Mouse (Mus musculus) lung, postnatal 36 days (tissue): ENCODE data around the gene Lrrc4.

ENCODE experiments used
- DNase-seq: peaks from one replicate; pipeline ENCODE4 v3.0.0; 2022; ENCODE audit warnings: mixed read lengths

Gene Lrrc4

GRCm38 (mm10) chr6:28762132-28762775, 69.3 kb downstream of the Lrrc4 start:
- DNase-seq: no peak

GRCm38 (mm10) chr6:28761728-28762127, 69.8 kb downstream of the Lrrc4 start:
- DNase-seq: no peak

- DNase-seq: peak; percentile 11
Measured at GRCm38 (mm10) chr6:28758293-28758692, 73.3 kb downstream of the Lrrc4 start.

GRCm38 (mm10) chr6:28756306-28757018, 75.1 kb downstream of the Lrrc4 start:
- DNase-seq: peak; percentile 22

GRCm38 (mm10) chr6:28754127-28754898, 77.2 kb downstream of the Lrrc4 start:
- no peak for DNase-seq

GRCm38 (mm10) chr6:28753681-28754080, 77.9 kb downstream of the Lrrc4 start:
- no peak for DNase-seq

DNA sequence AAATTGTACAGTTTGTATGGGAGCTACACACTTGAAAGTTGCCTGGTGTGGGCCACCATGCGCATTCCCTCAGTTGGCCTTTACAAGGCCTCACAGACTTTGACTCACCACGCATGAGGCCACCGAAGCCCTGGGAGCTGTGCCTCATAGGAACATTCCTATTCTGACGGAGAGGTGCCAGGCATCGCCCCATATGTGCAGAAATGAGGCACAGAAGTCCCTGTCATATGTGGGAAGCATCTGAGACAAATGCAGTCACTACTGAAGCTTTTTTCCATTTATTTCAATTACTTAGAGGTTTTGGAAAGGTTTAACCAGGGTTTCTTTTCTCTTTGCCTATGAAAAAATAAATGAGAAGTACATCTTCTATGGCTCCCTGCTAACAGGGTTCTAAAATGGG, 78.3 kb downstream of the Lrrc4 start:
- no peak for DNase-seq

DNA sequence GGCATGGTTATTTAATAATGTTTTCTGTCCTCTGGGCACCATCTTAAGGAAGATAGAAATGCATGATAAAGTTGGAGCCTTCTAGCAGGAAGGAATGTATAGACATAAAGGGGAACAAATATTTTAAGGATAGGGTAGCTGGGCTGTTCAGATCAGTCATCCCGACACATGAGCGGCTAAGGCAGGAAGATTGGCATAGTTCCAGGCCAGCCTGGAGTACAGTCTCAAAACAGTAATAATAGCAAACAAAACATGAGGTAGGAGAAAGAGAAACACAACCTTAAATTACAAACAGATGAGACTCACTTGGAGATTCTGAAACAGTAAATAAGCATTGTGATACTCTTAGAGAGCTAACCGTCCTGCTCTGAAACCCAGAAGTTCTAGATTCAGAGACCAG, 80.4 kb downstream of the Lrrc4 start:
- peak; percentile 21 for DNase-seq

DNA sequence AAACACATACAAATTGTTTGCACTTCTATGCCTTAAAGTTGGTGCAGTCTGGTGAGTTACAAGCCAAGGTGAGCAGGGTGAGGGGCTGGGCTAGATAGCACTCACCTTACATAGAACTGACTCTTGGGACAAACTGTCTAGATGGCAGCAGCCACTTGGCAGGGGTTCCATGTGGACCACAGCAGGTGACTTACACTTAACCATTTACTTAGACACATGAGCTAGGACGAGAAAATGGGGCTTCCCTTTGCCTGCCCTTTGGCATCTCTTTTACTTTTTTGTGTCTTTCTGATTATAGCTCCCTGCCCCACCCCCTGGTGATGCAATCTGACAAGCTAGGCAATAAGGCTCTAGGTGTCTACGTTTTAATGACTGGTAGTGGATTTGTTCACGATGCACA, 82.3 kb downstream of the Lrrc4 start:
- DNase-seq: no peak

DNA sequence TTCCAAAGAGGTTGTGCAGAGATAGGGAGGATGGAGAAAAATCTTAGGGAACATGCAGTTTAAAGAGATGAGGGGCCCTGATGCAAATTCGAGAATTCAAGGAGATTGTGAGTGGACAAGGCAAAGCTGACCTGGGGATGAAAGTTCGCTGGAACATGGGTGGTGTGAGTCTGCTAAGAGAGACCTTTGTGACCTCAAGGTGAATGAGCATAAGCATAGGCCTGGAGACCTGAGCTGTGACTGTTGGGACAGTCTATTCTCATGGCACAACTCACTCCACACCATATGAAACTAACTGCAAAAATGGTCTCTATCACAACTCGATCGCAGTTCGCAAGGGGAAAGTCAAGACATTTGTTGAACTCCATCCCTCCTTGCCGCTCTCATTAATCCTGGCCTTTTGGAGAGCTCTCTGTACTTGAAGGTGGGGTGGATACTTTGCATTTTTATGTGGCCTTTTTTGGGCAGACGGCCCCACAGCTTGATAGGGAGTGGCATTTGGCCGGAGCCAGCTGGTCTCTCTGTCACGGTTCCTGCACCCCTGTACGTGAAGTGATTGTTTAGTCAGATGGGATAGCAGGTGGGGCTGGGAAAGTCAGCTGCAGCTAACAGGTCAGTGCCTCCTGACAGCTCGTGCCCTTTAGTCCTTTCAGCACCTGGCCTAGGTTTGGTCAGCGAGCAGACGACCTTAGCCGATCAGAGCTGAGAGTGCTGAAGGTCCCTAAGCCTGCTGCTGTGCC, 83.4 kb downstream of the Lrrc4 start:
- DNase-seq: peak; percentile 21

DNA sequence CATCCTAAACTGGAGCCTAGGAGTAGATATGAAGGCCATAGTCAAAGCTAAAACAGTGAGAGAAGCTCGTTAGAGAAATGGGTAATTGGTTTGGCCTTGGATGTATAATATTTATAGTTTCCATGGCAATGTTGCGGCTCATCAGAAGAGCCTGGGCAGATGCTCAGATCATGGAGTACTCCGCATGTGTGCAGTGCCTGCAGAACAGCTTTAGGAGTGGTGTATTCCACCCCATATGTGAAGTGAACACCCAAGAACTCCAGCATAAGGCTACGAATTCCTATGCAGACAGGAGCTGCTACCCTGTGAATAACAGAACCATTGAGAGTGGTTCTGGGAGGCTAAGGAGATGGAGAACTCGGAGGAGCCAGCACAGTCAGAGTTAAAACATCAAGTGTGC, 84.5 kb downstream of the Lrrc4 start:
- no peak for DNase-seq

DNA sequence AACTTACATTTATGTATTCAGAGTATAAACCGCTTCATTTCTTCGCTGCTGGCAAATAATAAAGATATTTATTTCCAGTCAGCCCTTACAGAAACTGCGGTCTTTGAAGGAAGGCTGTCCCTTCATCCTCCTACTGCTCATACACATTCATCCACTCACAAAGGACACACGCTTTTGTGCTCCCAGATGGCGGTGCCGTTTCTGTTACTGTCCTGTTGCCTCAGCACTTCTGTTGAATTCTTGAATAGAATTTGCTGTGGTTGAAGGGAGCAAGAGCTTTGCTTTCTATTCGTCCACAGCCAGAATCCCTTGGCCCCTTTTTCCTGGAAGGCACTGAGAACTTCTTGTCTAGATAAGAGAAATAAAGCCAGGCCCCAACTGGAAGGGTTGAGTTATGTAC, 85.7 kb downstream of the Lrrc4 start:
- DNase-seq: no peak

DNA sequence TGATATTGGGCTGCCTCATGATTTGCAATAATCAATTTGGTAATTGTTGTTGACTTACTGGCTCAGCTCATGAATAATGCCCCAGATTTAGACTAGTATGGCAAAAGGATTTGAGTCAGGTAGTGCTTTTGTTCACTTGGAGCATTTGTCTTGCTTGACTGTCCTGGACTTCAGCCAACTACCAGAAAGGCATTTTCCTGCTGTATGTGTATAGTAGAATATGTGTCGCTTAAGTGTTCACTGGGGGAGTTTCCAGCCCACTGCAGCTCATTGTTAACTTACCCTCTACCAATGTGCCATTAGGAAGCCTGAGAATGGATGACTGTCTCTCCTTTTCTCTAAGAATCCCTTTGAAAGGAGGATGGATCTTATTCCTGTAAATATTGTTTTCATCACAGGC, 88.0 kb downstream of the Lrrc4 start:
- DNase-seq: no peak

GRCm38 (mm10) chr6:28737601-28738000, 93.9 kb downstream of the Lrrc4 start:
- DNase-seq: peak; percentile 20

- DNase-seq: no peak
Measured at GRCm38 (mm10) chr6:28736665-28737064, 94.9 kb downstream of the Lrrc4 start.

GRCm38 (mm10) chr6:28735116-28735515, 96.4 kb downstream of the Lrrc4 start:
- DNase-seq: no peak

GRCm38 (mm10) chr6:28733884-28734647, 97.5 kb downstream of the Lrrc4 start:
- DNase-seq: peak; percentile 78

DNA sequence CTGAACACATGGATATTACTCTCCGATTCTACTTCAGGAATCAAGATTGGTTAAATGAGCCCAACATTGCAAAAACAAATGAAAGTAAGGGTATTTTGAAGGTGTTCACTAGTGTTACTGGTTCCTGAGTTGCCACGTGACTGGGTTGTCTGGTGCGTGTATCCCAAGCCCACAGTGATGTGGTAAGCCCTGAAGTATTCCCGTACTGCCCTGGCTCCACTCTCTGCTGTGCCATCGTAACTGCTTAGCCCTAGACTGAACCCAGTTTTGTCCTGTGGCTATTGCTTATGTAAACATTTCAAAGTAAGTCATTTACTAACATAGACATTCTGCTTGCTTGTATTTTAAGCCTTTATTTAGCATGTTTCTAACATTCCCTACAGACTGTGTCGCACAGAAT, 100.3 kb downstream of the Lrrc4 start:
- peak; percentile 17 for DNase-seq

- DNase-seq: no peak
Measured at GRCm38 (mm10) chr6:28729649-28730048, 101.9 kb downstream of the Lrrc4 start.

DNA sequence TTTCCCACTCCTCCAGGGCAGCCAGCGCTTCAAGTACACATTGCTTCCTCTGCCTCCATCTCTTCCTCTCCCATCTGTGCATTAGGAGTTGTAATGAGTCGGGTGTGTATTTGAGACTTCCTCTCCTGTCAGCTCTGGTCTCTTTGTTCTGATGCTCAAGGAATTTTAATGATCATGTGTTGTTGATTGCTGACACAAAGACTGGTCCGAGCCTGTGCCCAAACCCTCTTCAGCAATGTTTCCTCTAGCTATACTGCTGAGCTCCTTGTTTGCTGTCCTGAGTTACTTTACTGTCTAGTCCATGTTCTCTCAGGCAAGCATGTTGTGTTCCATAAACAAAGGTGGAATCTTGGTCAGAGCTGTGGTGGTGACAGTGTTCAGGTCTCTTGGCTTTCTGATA, 102.3 kb downstream of the Lrrc4 start:
- no peak for DNase-seq

DNA sequence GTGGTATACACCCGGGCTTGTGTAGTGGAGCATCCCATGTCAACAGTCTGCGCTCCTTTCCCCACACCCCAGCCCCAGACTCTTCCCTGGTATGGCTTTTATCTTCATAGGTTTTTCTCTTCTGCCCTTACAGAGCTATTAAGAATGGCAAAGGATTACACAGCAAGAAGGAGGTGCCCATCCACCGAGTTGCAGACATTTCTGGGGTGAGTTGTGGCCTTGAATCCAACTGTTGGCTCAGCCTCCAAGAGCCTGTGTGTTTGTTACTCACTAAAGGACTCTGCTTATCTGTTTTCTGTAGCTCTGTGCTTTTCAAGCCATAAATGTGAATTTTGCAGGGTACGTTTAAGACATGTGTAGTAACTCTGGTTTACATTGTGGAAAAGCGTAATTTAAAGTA, 106.8 kb downstream of the Lrrc4 start:
- no peak for DNase-seq

DNA sequence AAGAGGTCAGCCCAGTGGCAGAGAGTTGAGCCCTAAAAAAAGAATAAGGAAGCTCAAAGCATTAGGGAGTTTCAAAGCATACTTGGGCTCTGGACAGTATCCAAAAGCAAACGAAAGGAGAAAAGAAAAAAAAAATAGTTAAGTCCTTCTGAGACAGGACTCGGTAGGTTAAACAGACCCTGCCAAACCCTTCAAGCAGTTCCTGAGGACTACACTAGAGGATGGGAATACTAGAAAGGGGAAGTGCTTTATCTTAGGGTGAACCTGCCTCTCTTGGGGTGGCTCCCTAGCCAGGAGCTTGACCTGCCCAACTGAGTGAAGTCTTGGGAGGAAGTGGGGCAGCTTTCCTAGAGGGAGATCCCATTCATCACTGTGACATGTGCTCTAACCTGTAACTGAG, 108.5 kb downstream of the Lrrc4 start:
- DNase-seq: peak; percentile 25
